Mouse (Mus musculus) hindbrain, embryonic 15.5 days (tissue): ENCODE data around the gene Mvb12b. TPM values are rescaled to one million over a fixed set of nuclear protein-coding genes. Genes with fewer than 3 reads are reported as not detected.
A peak's percentile ranks its signal among the peaks of the same experiment; 100 is the strongest.

ENCODE experiments used
- ATAC-seq: fragments of 200-750 bp; cut with Nextera tagmentation; 2 replicates; pipeline ENCODE4 v1.8.0; 2017; ENCODE audit warnings: low read depth, moderate number of reproducible peaks, moderate TSS enrichment; ENCODE audit not compliant: low FRiP score
- H3K27ac ChIP-seq: fragments of 300-500 bp; sonication (generic); replicated peaks from 2 replicates; pipeline ENCODE4 v1.5.1; 2015; ENCODE audit warnings: mild to moderate bottlenecking, inconsistent platforms
- H3K27me3 ChIP-seq: fragments of 300-500 bp; sonication (generic); 2 replicates; pipeline ENCODE4 v1.6.1; 2015; ENCODE audit warnings: control low read depth, inconsistent platforms
- H3K36me3 ChIP-seq: fragments of 300-500 bp; sonication (generic); 2 replicates; pipeline ENCODE4 v1.6.1; 2015; ENCODE audit warnings: control low read depth, inconsistent platforms
- H3K4me1 ChIP-seq: fragments of 300-500 bp; sonication (generic); replicated peaks from 2 replicates; pipeline ENCODE4 v1.6.1; 2015; ENCODE audit warnings: control low read depth, inconsistent platforms
- H3K4me2 ChIP-seq: fragments of 300-500 bp; sonication (generic); 2 replicates; pipeline ENCODE4 v1.6.1; 2015; ENCODE audit warnings: moderate library complexity, mild to moderate bottlenecking, inconsistent platforms
- H3K4me3 ChIP-seq: fragments of 300-500 bp; sonication (generic); 2 replicates; pipeline ENCODE4 v1.5.1; 2015; ENCODE audit warnings: mild to moderate bottlenecking, inconsistent platforms
- H3K9ac ChIP-seq: fragments of 300-500 bp; sonication (generic); 2 replicates; pipeline ENCODE4 v1.6.1; 2015; ENCODE audit warnings: inconsistent platforms
- H3K9me3 ChIP-seq: fragments of 300-500 bp; sonication (generic); 2 replicates; pipeline ENCODE4 v1.6.1; 2016; ENCODE audit warnings: control low read depth, inconsistent platforms
- WGBS: fragments of 180-500 bp; shearing (Covaris S2); methylation state at CpG from one replicate; pipeline ENCODE4 v1.1.7; 2015; 5-methylcytosine and 5-hydroxymethylcytosine counted together
- polyA plus RNA-seq: library from polyadenylated mRNA; unstranded; fragments of >200 nt; fragmentation: Nextera tagmentation; extraction: Ambion mirVana; gene quantifications from 2 replicates; pipeline ENCODE4 v1.2.1, GENCODE M21; 2015

Mvb12b gene
- polyA plus RNA-seq, 1 experiment from 2014 or later, result 66.2 TPM

DNA sequence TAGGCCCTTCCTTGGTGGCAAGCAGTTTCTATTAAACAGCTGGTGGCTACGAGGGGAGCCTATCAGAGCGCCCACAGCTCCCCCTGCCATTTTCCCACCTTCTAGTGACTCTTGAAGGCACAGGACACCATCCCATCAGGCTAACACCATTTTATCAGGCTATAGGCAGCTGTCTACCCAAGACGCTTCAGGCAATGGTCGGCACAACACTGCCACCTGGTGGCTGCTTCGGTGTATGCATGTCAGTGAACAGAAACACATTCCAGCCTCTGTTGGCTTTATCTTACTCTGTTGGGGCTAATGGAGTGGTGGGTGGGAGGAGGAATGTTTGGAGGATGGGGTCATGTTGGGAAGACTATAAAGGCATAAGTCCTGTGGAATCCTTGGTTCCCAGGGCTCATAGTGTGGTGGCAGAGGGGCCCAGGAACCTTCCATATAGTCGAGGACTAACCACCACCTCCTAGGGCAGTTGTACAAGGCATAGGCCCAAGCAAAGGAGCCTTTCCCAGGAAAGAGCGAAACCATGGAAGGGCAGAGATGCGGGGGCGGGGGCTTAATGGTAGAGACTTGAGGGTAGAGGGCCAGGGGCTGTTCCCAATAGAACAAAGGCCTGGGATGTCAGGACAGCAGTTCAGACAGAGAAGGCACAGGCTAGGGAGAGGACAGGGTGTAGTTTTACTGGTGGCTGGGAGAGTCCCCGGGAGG lies 152.8 kb downstream of the Mvb12b start:
- ATAC-seq, result 0 out of 2 replicates have a peak, but pooled peaks have one; percentile 7
- no peaks in the 10 kb centered on the region for H3K27me3 ChIP-seq
- no peak overlapping the region for H3K4me3 ChIP-seq
- H3K4me2 ChIP-seq, result no peak overlapping the region
- 0 out of 2 replicates have a peak overlapping the region, but pooled peaks have one; percentile 14 for H3K27ac ChIP-seq
- WGBS, result 42% methylated on average over 10 of the region's 10 CpGs
- H3K9ac ChIP-seq, result no peak overlapping the region
- no peaks in the 10 kb centered on the region for H3K9me3 ChIP-seq
- peaks cover 13% of the 10 kb centered on the region for H3K4me1 ChIP-seq
- H3K36me3 ChIP-seq, result peaks cover 5% of the 10 kb centered on the region; the same call in 1 of the 2 replicates

DNA sequence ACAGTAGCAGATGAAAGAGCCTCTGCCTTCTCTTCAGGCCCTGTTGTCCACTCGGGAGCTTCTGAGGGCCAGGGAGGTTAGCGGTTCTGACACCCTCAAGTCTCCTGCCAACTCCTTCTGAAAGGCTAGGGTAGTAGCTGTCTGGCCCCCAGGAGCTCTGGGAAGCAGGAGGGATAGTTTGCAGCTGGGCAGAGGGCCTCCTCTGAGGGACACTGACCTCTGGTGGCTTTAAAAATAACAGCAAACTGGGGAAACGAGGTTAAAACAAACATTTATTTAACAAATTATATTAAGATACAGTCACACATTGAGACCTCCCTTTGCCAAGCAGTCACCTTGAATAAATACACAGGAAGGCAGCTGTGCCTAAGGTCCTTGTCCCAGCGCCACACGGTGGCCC lies 158.0 kb downstream of the Mvb12b start:
- no peak overlapping the region for H3K4me2 ChIP-seq
- peaks cover 2% of the 10 kb centered on the region for H3K4me1 ChIP-seq
- H3K27ac ChIP-seq, result no peak overlapping the region
- no peak overlapping the region for H3K9ac ChIP-seq
- no peak for ATAC-seq
- WGBS, result 46% methylated on average over 5 of the region's 5 CpGs
- H3K4me3 ChIP-seq, result no peak overlapping the region
- no peaks in the 10 kb centered on the region for H3K27me3 ChIP-seq
- peaks cover 5% of the 10 kb centered on the region; the same call in 1 of the 2 replicates for H3K36me3 ChIP-seq
- H3K9me3 ChIP-seq, result no peaks in the 10 kb centered on the region

DNA sequence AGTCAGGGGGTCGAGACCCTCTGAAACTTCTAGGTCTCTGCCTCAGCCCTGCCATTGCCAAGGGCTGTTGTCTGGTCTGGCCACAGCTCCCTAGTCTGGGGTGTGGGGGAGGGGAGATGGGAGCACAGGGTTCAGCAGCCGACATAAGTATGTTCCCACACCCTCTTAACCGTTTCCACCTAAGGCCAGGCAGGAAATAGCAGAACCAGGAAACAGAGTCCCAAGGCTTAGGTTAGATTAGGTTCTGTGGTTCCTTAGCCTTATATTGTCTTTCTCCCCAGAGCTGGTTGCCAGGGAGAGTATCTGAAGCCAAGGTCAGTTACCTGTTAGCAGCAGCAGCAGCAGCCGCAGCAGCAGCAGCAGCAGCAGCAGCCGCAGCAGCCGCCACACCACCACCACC lies 160.5 kb downstream of the Mvb12b start:
- 68% methylated on average over 6 of the region's 6 CpGs for WGBS
- H3K36me3 ChIP-seq, result peaks cover 4% of the 10 kb centered on the region; the same call in 1 of the 2 replicates
- H3K4me1 ChIP-seq, result no peaks in the 10 kb centered on the region
- H3K27ac ChIP-seq, result no peak overlapping the region
- no peak overlapping the region for H3K4me2 ChIP-seq
- H3K9me3 ChIP-seq, result no peaks in the 10 kb centered on the region
- H3K9ac ChIP-seq, result no peak overlapping the region
- no peak for ATAC-seq
- H3K27me3 ChIP-seq, result no peaks in the 10 kb centered on the region
- H3K4me3 ChIP-seq, result no peak overlapping the region

DNA sequence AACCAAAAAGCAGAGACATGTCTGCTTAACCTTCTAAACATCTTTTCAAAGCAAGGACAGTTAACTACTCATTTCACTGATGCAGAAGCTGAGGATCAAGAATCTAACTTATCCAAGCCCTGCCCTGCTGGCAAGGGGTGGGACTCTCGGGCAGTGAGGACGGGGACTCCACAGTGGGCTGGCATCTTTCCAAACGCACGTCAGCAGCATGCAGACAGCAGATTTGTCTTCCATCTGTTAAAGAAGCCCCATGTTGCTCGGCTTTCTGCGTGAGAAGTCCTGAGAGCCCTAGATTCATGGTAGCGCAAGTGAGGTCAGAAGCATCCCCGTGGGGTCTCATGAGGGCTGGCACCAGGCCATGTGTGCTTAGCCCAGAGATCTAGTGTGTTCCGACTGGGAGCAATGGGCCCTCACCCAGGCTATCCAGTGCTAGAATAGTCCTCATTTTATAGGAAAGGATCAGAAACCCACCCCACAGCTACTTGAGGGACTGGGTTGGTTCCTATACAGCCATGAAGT lies 167.3 kb downstream of the Mvb12b start:
- 31% methylated on average over 9 of the region's 9 CpGs for WGBS
- H3K4me1 ChIP-seq, result peaks cover 46% of the 10 kb centered on the region
- H3K4me2 ChIP-seq, result no peak overlapping the region
- no peak overlapping the region for H3K27ac ChIP-seq
- H3K9ac ChIP-seq, result no peak overlapping the region
- H3K9me3 ChIP-seq, result no peaks in the 10 kb centered on the region
- 0 out of 2 replicates have a peak, but pooled peaks cover 10% of the 10 kb centered on the region for H3K27me3 ChIP-seq
- 0 out of 2 replicates have a peak, but pooled peaks have one; percentile 32 for ATAC-seq
- no peak overlapping the region for H3K4me3 ChIP-seq
- H3K36me3 ChIP-seq, result no peaks in the 10 kb centered on the region

DNA sequence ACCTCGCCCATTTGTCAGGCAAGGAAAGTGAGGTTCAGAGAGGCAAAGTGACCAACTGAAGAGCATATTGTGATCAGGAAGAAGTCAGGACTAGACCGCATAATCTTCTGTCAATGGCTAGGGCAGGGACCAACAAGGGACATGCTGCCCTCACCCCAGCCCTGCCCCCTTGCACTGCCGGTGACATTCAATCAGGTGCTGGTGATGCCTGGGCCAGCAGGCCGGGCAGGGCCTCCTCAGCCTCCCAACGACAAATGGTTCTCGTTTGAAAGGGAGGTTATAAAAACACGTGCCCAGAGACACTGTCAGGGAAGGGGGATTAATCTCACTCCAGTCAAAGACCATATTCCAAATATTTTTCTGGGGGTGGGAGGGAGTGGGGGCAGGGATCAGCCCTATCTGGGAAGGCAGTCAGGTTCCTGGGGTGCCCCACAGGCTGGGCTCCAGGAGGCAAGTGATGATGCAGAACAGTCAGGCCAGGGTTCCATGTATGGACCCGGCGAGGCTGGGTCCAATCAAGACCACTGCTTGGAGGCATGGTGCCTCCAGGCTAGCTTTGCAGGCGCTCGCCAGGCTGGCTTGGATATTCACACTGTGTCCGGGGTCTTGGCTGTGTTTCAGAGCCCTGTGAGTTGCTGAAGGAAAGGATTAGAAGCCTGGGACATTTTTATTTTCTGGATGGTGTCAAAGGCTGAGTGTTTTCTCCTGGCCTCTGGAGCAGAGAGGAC lies 168.2 kb downstream of the Mvb12b start:
- 53% methylated on average over 12 of the region's 12 CpGs for WGBS
- ATAC-seq, result no peak
- H3K27ac ChIP-seq, result no peak overlapping the region
- H3K4me2 ChIP-seq, result no peak overlapping the region
- no peaks in the 10 kb centered on the region for H3K36me3 ChIP-seq
- H3K9ac ChIP-seq, result no peak overlapping the region
- H3K4me3 ChIP-seq, result no peak overlapping the region
- H3K4me1 ChIP-seq, result peaks cover 52% of the 10 kb centered on the region
- 0 out of 2 replicates have a peak, but pooled peaks cover 10% of the 10 kb centered on the region for H3K27me3 ChIP-seq
- H3K9me3 ChIP-seq, result no peaks in the 10 kb centered on the region

DNA sequence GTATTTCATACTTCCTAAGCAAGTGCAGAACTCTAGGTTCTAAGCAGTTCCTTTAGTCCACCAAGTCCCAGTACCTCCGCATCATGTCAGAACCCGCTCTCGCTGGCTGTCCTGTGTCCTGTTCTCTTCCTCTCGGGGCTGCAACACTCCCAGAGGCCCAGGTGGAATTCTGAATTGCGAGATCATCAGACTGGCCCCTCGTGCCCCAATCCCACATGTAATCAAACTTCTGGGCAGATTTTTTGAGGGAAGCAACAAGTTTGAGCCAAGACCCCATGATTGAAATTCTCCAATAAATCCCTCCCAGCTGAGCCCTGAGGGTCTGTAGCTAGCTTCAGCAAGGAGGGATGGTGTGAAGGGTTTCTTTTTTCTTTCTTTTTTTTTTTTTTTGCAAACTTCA lies 169.2 kb downstream of the Mvb12b start:
- Histone ChIP-seq H3K4me3 (no peak overlapping the region), H3K27me3 (0 out of 2 replicates have a peak, but pooled peaks cover 10% of the 10 kb centered on the region), H3K9me3 (no peaks in the 10 kb centered on the region), H3K36me3 (no peaks in the 10 kb centered on the region), H3K27ac (no peak overlapping the region), H3K9ac (no peak overlapping the region), H3K4me1 (peaks cover 59% of the 10 kb centered on the region), H3K4me2 (no peak overlapping the region)
- ATAC-seq, result no peak
- WGBS, result 81% methylated on average over 6 of the region's 6 CpGs

DNA sequence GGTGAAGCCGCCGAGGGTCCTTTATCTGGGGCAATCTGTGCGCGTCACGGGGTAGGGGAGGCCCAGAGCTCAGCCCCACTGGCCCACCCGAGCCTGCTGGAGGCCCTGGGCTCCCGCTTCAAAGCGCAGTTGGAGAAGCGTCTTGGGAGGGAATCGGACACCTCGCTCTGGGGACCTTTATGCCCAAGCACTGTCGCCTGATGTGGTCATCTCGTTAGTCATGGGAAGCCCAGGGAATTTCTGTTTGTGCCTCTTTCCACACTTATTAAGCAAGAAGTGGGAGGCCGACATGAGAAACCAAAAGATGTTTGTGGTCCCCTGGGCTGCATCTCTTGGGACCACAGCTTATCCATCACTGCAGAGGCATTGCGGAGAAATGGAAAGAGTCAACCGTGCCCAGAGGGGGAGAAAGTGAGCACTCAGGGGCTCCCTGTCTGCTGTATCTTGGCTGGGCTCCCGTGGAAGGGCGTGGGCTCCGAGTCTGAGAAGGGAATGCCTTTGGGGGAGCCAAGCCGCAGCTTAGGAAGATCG lies 169.9 kb downstream of the Mvb12b start:
- no peak overlapping the region for H3K27ac ChIP-seq
- no peak for ATAC-seq
- H3K4me3 ChIP-seq, result no peak overlapping the region
- H3K9me3 ChIP-seq, result no peaks in the 10 kb centered on the region
- WGBS, result 13% methylated on average over 21 of the region's 21 CpGs
- 0 out of 2 replicates have a peak, but pooled peaks cover 10% of the 10 kb centered on the region for H3K27me3 ChIP-seq
- peak overlapping the region; percentile 32 for H3K4me2 ChIP-seq
- H3K36me3 ChIP-seq, result no peaks in the 10 kb centered on the region
- peaks cover 64% of the 10 kb centered on the region for H3K4me1 ChIP-seq
- H3K9ac ChIP-seq, result no peak overlapping the region

DNA sequence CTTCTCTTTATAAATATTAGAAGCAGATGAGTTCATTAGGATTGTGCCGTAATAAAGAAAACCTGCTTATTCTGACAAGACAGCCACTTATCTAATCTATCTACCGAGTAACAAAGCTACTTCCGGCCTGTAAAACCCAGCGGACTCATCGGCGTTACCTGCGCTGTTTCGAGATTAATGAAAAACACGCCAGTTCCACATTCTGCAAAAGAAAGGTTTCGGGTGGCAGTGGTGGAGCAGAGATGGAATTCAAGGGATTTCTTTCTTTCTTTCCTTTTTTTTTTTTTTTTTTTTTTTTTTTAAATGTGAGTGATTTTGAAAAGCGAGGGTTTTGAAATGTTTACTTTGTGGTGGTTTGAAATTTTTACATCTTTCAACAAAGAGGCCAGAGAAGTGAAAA lies 170.4 kb downstream of the Mvb12b start:
- H3K4me2 ChIP-seq, result peak overlapping the region; percentile 32
- 33% methylated on average over 11 of the region's 11 CpGs for WGBS
- no peak overlapping the region for H3K27ac ChIP-seq
- peaks cover 64% of the 10 kb centered on the region for H3K4me1 ChIP-seq
- H3K9me3 ChIP-seq, result no peaks in the 10 kb centered on the region
- no peak overlapping the region for H3K9ac ChIP-seq
- H3K36me3 ChIP-seq, result no peaks in the 10 kb centered on the region
- H3K4me3 ChIP-seq, result no peak overlapping the region
- ATAC-seq, result no peak
- H3K27me3 ChIP-seq, result peaks cover 13% of the 10 kb centered on the region; the same call in 1 of the 2 replicates

DNA sequence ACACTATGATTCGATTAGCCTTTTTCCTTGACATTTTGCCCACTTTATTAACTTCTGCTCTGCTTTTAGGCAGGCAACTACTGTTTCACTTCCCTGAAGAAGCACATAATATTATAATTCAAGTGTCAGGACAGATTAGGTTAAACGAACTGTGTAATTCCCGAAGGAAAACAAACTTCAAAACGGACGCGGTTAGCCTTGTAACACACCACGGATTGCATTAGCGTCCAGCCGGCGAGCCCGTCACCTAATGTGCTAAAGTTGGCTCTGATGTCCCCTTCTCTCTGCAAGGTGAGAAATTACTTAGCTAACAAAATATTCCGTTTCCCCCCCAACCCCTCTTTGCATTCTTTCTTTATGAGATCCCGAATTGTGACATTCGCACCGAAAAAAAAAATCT lies 170.9 kb downstream of the Mvb12b start:
- H3K4me3 ChIP-seq, result no peak overlapping the region
- H3K36me3 ChIP-seq, result no peaks in the 10 kb centered on the region
- 29% methylated on average over 15 of the region's 15 CpGs for WGBS
- H3K27me3 ChIP-seq, result peaks cover 15% of the 10 kb centered on the region; the same call in 1 of the 2 replicates
- no peak overlapping the region for H3K9ac ChIP-seq
- H3K9me3 ChIP-seq, result no peaks in the 10 kb centered on the region
- ATAC-seq, result no peak
- peak overlapping the region; percentile 30 for H3K4me2 ChIP-seq
- peaks cover 64% of the 10 kb centered on the region for H3K4me1 ChIP-seq
- no peak overlapping the region for H3K27ac ChIP-seq

DNA sequence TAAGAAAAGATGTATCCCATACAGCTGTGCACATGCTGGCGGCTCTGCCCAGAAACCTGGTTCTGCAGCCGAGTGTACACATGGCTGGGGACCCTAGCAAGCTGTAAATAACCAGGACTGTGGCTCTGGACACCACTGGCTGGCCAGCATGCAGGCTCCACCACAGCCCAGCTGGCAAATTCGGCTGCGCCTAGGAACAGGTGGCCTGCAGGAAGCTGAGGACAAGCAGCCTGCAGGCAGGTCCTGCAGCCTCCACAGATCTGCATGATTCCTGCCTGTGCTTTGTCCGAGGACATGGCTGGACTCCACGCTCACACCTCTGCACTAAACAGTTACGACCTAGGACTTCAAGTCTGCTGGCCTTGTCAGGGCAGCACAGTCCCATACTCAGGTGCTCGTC lies 172.8 kb downstream of the Mvb12b start:
- 58% methylated on average over 8 of the region's 8 CpGs for WGBS
- Histone ChIP-seq H3K27me3 (peaks cover 15% of the 10 kb centered on the region; the same call in 1 of the 2 replicates), H3K9ac (no peak overlapping the region), H3K4me1 (peaks cover 53% of the 10 kb centered on the region), H3K4me3 (no peak overlapping the region), H3K27ac (no peak overlapping the region), H3K9me3 (no peaks in the 10 kb centered on the region), H3K36me3 (no peaks in the 10 kb centered on the region), H3K4me2 (no peak overlapping the region)
- no peak for ATAC-seq

DNA sequence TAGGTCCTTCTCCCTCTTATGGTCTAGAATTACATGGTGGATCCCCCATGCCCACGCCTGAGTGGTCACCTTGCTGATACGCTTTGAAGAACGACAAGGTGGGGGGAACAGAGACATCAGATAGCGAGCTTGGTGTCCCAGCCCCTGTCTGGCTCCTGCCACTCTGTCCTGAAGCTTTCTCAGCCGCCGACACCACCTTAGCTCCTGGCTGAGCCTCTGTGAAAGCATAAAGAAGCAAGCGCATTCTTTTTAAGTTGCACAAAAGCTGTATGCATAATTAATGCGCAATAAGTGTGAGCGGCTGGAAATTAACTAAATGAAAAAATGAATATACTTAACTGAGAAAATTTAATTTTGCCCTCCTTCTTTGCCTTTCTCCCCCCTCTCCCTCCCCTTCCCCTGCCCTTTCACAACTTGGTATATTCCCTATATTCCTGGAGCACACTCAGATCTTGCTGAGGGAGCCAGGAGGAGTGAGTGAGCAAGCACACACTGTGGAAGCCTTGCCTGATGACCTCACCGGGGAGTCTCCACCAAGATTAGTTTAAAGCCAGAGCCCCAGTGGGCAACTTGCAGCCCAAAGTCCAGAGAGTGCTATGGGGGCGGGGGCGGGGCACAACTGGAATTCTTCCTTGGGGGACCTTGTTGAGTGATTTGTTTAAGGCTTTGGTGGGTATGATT lies 174.0 kb downstream of the Mvb12b start:
- peak overlapping the region; percentile 15; the same call in 1 of the 2 replicates for H3K4me2 ChIP-seq
- no peak for ATAC-seq
- peaks cover 15% of the 10 kb centered on the region; the same call in 1 of the 2 replicates for H3K27me3 ChIP-seq
- no peak overlapping the region for H3K9ac ChIP-seq
- H3K4me1 ChIP-seq, result peaks cover 44% of the 10 kb centered on the region
- 17% methylated on average over 12 of the region's 12 CpGs for whole genome bisulfite sequencing
- H3K4me3 ChIP-seq, result no peak overlapping the region
- no peaks in the 10 kb centered on the region for H3K9me3 ChIP-seq
- H3K36me3 ChIP-seq, result no peaks in the 10 kb centered on the region
- H3K27ac ChIP-seq, result no peak overlapping the region
